Mouse (Mus musculus) E14TG2a.4 (cell line): Measurements from ENCODE around the gene Chrd.

Experiments used
- CTCF ChIP-seq: conservative IDR thresholded peaks from 2 replicates; pipeline ENCODE4 v1.5.1; 2014; ENCODE audit warnings: low read length
- POU5F1 ChIP-seq: IDR thresholded peaks from 2 replicates; pipeline ENCODE4 v1.6.1; 2014; ENCODE audit warnings: low read length, borderline replicate concordance

DNA sequence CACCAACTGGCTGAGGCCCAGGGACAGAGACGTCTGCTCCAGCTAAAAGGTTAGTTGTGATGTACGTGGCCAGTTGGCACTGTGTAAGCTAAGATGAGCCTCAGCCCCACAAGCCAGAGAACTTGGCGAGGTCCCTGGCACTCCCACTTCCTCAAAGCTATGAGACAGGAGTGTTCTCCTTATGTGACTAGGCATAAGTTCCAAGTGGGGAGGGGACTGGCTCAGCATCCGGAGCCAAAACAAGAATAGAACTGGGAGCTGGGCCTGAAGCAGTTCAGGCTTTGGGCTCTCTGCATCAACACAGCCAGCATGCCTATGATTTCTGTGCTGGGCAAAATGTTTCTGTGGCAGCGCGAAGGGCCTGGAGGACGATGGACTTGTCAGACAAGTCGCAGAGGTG, 38.1 kb upstream of the Chrd start:
- TF ChIP-seq CTCF (no peak), POU5F1 (no peak)
